Comparison of ENCODE assay signal across 27 mouse cellular contexts in the genomic region with DNA sequence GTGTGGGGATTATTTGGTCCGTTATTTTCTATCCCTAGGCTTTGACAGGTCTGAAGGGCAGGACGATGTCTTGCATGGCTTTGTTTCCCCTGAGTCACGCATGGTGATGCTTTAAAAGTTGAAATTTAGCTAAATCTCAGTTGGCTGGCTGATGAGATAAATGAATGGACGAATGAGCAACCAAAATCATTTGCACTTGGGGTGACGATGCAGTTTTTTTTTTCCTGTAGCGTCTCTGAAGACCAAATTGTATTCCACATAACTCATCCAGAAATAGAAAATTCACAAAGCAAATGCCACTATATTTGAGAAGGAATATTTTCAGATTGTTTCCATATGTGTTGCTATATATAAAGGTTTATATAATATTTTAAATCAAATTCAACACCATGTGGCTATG. TPM values are rescaled to one million over a fixed set of nuclear protein-coding genes. Genes with fewer than 3 reads are reported as not detected.
DNase-seq lines count a peak whose midpoint lies in the region; ATAC-seq and TF ChIP-seq lines count a peak whose summit lies in the region.
"Had no signal": no experiment of that assay in that cellular context is flagged by ENCODE, and none has a peak within 500 bp of the region (broad histone marks: within the 10 kb centered on the region; RNA-seq: fewer than 3 reads in every experiment).

No protein-coding gene starts in this region.

- H3K4me2 ChIP-seq in midbrain, embryonic 11.5 days, result no peak overlapping the region
- no peak overlapping the region for H3K4me2 ChIP-seq in midbrain, embryonic 13.5 days (replicated peaks)
- H3K4me2 ChIP-seq: embryonic facial prominence, embryonic 15.5 days; forebrain, embryonic 12.5 days; forebrain, embryonic 15.5 days; heart, embryonic 11.5 days; hindbrain, embryonic 12.5 days; hindbrain, embryonic 15.5 days had no signal

- no peak overlapping the region for H3K9ac ChIP-seq in midbrain, embryonic 11.5 days (ENCODE audit: low read length)
- no peak overlapping the region for H3K9ac ChIP-seq in midbrain, embryonic 13.5 days (replicated peaks)
- H3K9ac ChIP-seq: embryonic facial prominence, embryonic 15.5 days; forebrain, embryonic 12.5 days; forebrain, embryonic 15.5 days; hindbrain, embryonic 12.5 days; hindbrain, embryonic 15.5 days had no signal

- no peaks in the 10 kb centered on the region for H3K27me3 ChIP-seq in midbrain, embryonic 11.5 days (ENCODE audit: control insufficient read depth, insufficient read depth, low read length)
- no peaks in the 10 kb centered on the region for H3K27me3 ChIP-seq in midbrain, embryonic 13.5 days
- H3K27me3 ChIP-seq: CH12.LX; embryonic facial prominence, embryonic 15.5 days; forebrain, embryonic 15.5 days; hindbrain, embryonic 12.5 days; hindbrain, embryonic 15.5 days had no signal

- TF ChIP-seq POLR2A in embryonic fibroblast, embryonic 13.5 days (IDR thresholded peaks at IDR 0.05; ENCODE audit: low read depth, low read length), result no peak

- H3K4me3 ChIP-seq in midbrain, embryonic 11.5 days (ENCODE audit: low read depth, low read length), result no peak overlapping the region
- no peak overlapping the region for H3K4me3 ChIP-seq in midbrain, embryonic 13.5 days (replicated peaks)
- no peak overlapping the region for H3K4me3 ChIP-seq in embryonic fibroblast, embryonic 13.5 days (ENCODE audit: insufficient read depth, low read length)
- H3K4me3 ChIP-seq: embryonic facial prominence, embryonic 15.5 days; erythroblast, embryonic 14.5 days; forebrain, embryonic 12.5 days; forebrain, embryonic 15.5 days; heart, adult 2 months; hindbrain, embryonic 12.5 days; hindbrain, embryonic 15.5 days had no signal

- DNase-seq in frontal cortex, postnatal 10 days (ENCODE audit: low spot score in 2 of 2), result no peak
- peak; percentile 26 for DNase-seq in midbrain, embryonic 11.5 days (ENCODE audit: low spot score, missing footprints)
- no peak for DNase-seq in embryo, embryonic 10.5 days (ENCODE audit: low spot score)
- DNase-seq in adrenal gland, postnatal 4 days (ENCODE audit: low spot score in 2 of 2), result no peak
- DNase-seq: adrenal gland, adult 2 months; adrenal gland, postnatal 14 days; B cell, adult 2 months; cerebellum, adult 18-20 months; cerebellum, adult 9-10 months; cerebellum, postnatal 14 days; embryo, embryonic 11 days; gastrocnemius, postnatal 25 days; heart, adult 2 months had no signal

- WGBS in midbrain, embryonic 11.5 days, result 94% methylated on average over 6 of the region's 6 CpGs
- 90% methylated on average over 6 of the region's 6 CpGs for WGBS in midbrain, embryonic 13.5 days

- no peaks in the 10 kb centered on the region for H3K4me1 ChIP-seq in midbrain, embryonic 11.5 days (ENCODE audit: control insufficient read depth, insufficient read depth, low read length)
- H3K4me1 ChIP-seq in midbrain, embryonic 13.5 days (replicated peaks), result no peaks in the 10 kb centered on the region
- peaks cover 20% of the 10 kb centered on the region for H3K4me1 ChIP-seq in embryonic fibroblast, embryonic 13.5 days (ENCODE audit: control insufficient read depth, insufficient read depth, low read length)
- H3K4me1 ChIP-seq: embryonic facial prominence, embryonic 15.5 days; forebrain, embryonic 12.5 days; forebrain, embryonic 15.5 days; hindbrain, embryonic 12.5 days; hindbrain, embryonic 15.5 days had no signal

- no peak overlapping the region for H3K27ac ChIP-seq in midbrain, embryonic 11.5 days (ENCODE audit: low read depth, low read length)
- H3K27ac ChIP-seq in midbrain, embryonic 13.5 days, result no peak overlapping the region
- peak overlapping the region; percentile 68 for H3K27ac ChIP-seq in embryonic fibroblast, embryonic 13.5 days (ENCODE audit: insufficient read depth, low read length)
- H3K27ac ChIP-seq: embryonic facial prominence, embryonic 15.5 days; forebrain, embryonic 12.5 days; forebrain, embryonic 15.5 days; heart, adult 2 months; hindbrain, embryonic 12.5 days; hindbrain, embryonic 15.5 days had no signal

- ATAC-seq in frontal cortex, adult (ENCODE audit: low TSS enrichment), result peak; percentile 50
- ATAC-seq in midbrain, embryonic 11.5 days (ENCODE audit: low FRiP score), result no peak
- ATAC-seq in midbrain, embryonic 13.5 days, result no peak
- ATAC-seq: forebrain, embryonic 15.5 days; intestine, postnatal 0 days had no signal

- no peak for TF ChIP-seq CTCF in embryonic fibroblast, embryonic 13.5 days (IDR thresholded peaks at IDR 0.05; ENCODE audit: borderline replicate concordance, insufficient read depth, low read length)

- H3K9me3 ChIP-seq in midbrain, embryonic 11.5 days (ENCODE audit: control insufficient read depth, low read length), result no peaks in the 10 kb centered on the region
- H3K9me3 ChIP-seq in midbrain, embryonic 13.5 days, result no peaks in the 10 kb centered on the region
- H3K9me3 ChIP-seq: embryonic facial prominence, embryonic 15.5 days; forebrain, embryonic 12.5 days; forebrain, embryonic 15.5 days; G1E; hindbrain, embryonic 12.5 days; hindbrain, embryonic 15.5 days had no signal

- no peaks in the 10 kb centered on the region for H3K36me3 ChIP-seq in midbrain, embryonic 11.5 days (ENCODE audit: control insufficient read depth, insufficient read depth, low read length)
- no peaks in the 10 kb centered on the region for H3K36me3 ChIP-seq in midbrain, embryonic 13.5 days
- H3K36me3 ChIP-seq: embryonic facial prominence, embryonic 15.5 days; forebrain, embryonic 12.5 days; forebrain, embryonic 15.5 days; G1E; hindbrain, embryonic 12.5 days; hindbrain, embryonic 15.5 days had no signal

RNA-seq across cellular contexts. Expression of gene Pde8b, which starts 6.9 kb away (rescaled TPM):
- polyA plus RNA-seq in midbrain, embryonic 11.5 days (2014; fragmentation: Nextera tagmentation; extraction: Ambion mirVana), result 1.9 and 2.3 TPM in 2 replicates
- 4.0 and 4.1 TPM in 2 replicates for polyA plus RNA-seq in midbrain, embryonic 13.5 days (2015; fragmentation: Nextera tagmentation; extraction: Ambion mirVana)
- 21.7 and 44.1 TPM in 2 replicates for polyA plus RNA-seq in embryonic fibroblast, embryonic 13.5 days (2011; ENCODE audit: insufficient read length, low read depth, missing spikeins)
- total RNA-seq in adrenal gland, postnatal 4 days (2021), result 100 to 1,000 TPM; 153 TPM
- total RNA-seq: hematopoietic stem cell, adult 5-6 weeks had no signal
- polyA plus RNA-seq: G1E had no signal
